Mouse (Mus musculus): ENCODE data around the gene Plce1.
A peak's percentile ranks its signal among the peaks of the same experiment; 100 is the strongest.

The Plce1 gene

GRCm38 (mm10) chr19:38644871-38645595, 164.1 kb downstream of the Plce1 start:
- no peak for DNase-seq

GRCm38 (mm10) chr19:38657980-38658379, 177.1 kb downstream of the Plce1 start:
- no peak for DNase-seq

GRCm38 (mm10) chr19:38665398-38665797, 184.5 kb downstream of the Plce1 start:
- no peak for DNase-seq

DNA sequence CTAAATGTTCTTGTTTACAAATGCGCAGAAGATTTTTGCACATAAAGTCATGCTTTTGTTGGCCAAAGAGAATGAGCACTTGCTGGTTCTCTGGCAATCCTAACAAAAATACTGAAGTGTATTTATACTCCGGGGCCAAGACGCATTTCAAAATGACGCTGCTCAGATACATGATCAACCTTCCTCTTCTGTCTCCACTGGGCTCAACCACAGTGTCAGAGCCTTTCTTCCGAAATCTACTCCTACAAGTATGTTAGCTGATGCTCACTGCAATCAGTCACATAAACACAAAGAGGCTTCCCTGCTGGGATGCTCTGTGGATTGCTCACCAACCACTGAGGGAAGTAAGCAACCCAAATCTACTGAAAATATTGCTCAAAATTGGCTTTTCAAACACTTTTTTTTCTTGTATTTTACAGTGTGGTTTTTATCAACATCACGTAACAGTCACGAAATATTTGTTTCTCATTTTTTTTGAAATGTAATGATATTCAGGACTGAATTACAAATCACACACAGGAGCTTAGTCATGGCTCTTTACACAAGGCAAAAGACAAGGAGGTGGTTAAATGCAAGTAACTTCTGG, 191.2 kb downstream of the Plce1 start:
- DNase-seq, result no peak

DNA sequence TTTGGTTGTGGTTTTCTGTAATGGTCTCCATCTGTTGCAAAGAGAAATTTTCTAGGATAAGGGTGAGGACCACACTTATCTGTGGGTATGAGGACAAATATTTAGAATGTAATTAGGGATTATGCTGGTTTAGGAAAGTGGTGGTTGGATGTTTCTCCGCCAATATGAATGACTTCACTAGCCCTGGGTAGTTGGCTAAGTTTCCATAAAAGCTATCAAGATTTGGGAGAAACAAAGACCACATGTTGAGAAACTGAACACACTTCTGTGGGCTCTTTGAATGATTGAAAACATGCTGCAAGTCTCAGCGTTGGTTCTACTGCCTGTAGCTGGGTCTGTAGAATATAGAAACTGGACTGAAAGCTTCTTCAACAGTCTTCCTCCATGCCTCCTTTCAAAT, 193.0 kb downstream of the Plce1 start:
- no peak for DNase-seq

DNA sequence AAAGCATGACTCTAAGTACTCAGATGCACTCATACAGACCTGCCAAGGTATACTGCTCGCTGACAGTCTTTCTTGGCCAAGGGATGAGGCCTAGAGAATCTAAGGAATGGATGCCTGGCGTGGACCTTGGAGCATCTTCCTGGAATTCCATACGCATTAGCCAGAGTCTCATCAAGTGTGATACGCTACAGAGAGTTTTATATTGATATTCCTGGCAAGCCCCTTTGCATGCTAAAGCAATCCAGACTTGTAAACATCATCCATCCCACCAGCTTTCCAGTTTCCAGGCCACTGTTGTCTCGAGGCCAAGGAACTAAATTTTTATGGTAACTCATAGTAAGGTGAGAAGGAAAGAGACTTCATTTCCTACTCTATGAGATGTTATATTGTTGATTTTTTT, 197.7 kb downstream of the Plce1 start:
- DNase-seq, result no peak

DNA sequence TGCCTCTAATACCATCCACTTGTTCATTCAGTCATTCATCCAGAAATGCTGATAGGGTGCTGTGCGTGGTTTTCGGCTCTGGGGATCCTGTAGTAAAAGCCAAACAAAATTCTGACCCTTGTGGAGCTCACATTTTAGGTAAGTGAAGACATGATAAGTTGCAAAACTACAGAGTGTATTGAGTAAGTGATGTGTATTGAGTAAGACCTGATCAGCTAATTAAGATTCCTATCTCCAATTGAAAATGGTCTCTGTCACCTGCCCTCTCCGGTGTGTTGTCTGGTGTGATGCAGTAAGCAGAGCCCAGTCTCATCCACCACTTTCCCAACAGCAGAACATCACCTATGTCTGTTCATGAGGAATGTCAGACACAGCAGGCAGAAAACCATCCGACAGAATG, 198.6 kb downstream of the Plce1 start:
- no peak for DNase-seq

GRCm38 (mm10) chr19:38687326-38687725, 206.4 kb downstream of the Plce1 start:
- no peak for DNase-seq

DNA sequence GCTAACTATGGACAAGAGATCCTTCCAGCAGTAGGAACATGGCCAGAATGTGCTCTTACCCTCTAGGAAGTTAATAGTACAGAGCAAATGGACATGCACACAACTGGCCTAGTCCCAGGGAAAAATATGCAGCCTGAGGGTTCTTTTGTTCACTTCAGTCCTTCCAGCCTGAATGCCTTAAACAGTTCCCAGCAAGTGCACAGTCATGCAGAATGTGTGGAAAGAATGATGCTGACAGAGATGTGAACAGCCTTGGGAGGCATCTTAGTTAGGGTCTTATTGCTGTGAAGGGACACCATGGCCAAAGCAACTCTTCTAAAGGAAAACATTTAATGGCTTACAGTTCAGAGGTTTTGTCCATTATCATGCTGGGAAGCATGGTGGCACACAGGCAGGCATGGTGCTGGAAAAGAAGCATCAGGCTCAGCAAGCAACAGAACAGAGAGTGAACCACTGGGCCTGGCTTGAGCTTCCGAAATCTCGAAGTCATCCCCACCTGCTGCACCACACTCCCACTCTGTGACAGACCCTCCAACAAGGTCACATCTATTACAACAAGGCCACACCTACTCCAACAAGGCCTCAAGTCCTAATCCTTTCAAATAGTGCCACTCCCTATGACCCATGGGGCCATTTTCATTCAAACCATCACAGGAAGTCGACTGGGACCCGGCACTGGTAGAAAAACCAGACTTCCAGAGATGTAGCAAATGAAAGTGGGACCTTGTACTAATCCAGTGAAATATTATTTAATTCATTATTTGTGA, 208.0 kb downstream of the Plce1 start:
- DNase-seq, result no peak

GRCm38 (mm10) chr19:38690276-38690675, 209.4 kb downstream of the Plce1 start:
- no peak for DNase-seq

DNA sequence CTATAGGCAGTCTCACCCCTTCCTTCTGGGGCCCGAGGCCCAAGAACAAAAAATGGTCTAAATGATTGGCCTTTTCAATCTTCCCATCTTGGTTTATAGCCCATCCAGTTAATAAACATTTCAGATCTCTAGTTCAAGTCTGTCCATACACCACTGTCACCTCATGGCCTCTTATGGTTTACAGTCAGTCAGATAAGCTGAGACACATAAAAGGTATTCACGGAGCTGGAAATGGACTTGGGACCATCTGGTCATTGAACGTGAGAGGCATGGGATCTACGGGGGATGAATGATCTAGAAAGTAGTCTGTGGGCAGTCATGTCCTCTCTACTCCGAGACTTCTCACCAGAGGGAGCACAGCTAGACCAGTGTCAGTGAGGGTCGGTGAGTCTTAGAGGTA, 210.6 kb downstream of the Plce1 start:
- no peak for DNase-seq

GRCm38 (mm10) chr19:38693331-38693730, 212.4 kb downstream of the Plce1 start:
- DNase-seq, result no peak

DNA sequence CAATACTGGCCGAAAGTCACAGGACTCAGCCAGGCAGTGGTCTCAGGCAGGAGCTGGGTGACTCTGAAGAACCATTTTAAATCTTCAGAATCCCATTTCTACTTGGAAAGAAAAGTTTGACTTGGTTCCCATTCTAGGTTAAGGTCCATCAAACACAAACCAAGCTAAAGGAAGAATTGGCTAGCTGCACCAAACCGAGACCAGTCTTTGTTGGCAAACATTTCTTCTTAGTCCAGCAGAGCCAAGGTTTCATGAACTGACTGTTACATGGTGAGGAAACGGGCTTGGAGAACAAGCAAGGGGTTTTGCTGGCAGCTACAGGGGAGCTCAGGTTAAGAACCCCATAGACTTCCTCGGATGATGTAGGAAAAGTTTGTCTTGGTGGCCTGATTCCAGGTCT, 212.9 kb downstream of the Plce1 start:
- DNase-seq, result no peak

GRCm38 (mm10) chr19:38701776-38702175, 220.9 kb downstream of the Plce1 start:
- no peak for DNase-seq

DNA sequence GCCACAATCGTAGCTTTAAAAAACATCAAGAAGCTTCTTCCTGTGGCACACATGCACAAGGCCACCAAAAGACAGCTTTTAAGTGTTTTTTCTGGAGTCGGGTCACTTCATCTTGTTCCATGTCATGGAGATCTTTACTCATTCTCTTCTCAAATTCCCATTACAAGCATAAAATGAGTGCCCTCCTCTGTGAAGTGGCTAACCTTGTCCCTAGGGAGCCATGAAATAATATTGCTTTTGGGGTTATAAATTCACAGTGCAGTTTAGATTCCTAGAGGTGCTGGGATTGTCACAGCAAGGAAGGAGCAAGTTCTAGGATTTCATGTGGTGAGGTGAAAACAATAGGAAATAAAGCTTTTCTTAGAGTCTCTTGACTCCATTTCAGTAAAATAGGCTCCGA, 223.8 kb downstream of the Plce1 start:
- DNase-seq, result no peak

DNA sequence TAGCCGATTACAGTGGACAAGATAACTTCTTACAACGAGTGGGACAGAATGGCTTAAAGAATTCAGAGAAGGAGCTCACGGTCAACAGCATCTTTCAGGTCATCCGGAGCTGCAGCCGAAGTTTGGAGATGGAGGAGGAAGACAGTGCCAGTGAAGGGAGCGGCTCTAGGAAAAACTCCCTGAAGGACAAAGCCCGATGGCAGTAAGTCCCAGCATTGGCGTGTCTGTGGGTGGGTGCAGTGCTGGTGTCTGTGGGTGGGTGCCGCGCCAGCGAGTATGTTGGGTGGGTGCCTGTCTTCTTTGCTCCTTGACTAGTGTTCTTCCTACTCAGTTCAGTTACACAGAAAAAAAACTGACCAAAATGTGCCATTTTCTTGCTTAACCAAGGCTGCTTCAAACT, 224.3 kb downstream of the Plce1 start:
- DNase-seq, result no peak

DNA sequence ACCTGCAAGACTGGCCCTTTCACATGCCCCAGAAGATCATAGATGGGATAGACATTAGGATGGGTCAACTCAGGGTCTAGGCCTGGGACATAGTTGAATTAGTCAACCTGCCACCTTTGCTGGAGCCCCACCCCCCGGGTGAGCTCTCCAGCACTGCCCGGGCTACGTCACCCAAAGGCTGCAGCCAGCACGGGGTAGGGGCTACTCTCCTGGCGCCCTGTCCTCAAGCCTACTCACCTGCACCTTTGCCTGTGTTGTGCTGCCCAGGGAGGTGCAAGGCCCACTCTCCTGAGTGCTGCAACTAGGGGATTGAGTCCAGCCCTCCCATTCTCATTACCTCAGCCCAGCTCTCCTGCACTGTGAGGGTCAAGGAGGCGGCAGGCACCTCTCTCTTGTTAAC, 225.5 kb downstream of the Plce1 start:
- no peak for DNase-seq

GRCm38 (mm10) chr19:38709376-38709775, 228.5 kb downstream of the Plce1 start:
- DNase-seq, result peak; percentile 10

DNA sequence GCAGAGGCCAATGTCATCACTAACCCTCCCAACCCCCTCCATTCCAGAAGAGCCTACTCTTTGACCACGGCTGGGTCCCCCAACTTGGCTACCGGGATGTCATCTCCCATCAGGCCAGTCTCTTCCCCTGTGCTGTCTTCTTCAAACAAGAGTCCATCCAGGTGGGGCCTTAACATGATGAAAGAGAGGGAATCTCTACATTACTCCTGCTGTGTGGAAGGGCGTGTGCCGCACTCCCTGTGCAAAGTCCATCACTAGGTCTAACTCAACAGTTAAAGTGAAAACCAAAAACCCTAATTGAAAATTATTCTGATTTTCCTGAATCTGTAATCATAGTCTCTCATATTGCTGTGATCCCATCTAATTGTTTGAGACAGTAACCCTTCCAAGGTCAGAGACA, 240.9 kb downstream of the Plce1 start:
- no peak for DNase-seq

GRCm38 (mm10) chr19:38722982-38723381, 242.1 kb downstream of the Plce1 start:
- DNase-seq, result no peak

DNA sequence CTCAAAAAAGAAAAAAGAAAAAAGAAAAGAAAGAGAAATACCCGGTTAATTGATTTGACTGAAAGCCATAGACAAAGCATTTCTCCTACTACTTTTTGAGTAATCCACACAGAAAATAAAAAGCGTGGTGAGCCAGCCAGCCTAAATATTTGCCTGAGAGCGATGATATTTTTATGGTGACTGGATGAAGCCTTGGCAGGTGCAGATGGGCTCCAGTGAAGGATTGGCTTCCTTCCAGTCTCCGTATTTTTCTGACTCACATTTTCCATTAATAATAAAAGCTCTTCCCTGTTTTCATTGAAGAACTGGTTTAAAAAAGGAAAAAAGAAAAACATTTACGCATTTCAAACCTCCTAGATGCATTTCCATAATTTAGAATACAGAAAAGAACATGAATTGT, 243.1 kb downstream of the Plce1 start:
- DNase-seq, result no peak

DNA sequence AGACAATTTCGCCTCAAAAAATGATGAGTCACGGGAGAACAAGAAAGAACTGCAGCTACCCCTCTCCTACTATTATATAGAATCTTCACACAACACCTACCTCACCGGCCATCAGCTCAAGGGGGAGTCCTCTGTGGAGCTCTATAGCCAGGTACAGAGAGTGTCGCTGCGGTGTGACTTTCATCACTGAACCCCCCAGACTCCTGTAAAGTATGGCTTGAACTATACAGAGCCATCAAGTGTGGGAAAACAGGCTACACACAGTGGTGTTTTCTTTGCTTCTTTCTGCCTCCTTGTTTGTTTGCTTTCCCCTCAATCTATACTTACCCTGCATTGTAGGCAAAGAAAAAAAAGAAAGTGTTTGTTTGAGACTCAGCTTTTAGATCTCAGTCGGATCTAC, 247.9 kb downstream of the Plce1 start:
- no peak for DNase-seq

- DNase-seq, result peak; percentile 4
These were observed 248.4 kb downstream of the Plce1 start for GRCm38 (mm10) chr19:38729264-38729663.

- no peak for DNase-seq
These were observed 263.6 kb downstream of the Plce1 start for GRCm38 (mm10) chr19:38744546-38744945.

Measured in retina, postnatal 1 day (tissue).